Mouse (Mus musculus) hindbrain, embryonic 11.5 days (tissue): ENCODE results near the gene Prcd. TPM values are rescaled to one million over a fixed set of nuclear protein-coding genes. Genes with fewer than 3 reads are reported as not detected.

Source experiments
- ATAC-seq: fragments of 200-750 bp; cut with Nextera tagmentation; 2 replicates; pipeline ENCODE4 v1.8.0; 2017; ENCODE audit warnings: mild to moderate bottlenecking, moderate TSS enrichment, moderate library complexity; ENCODE audit not compliant: low FRiP score
- DNase-seq: peaks from one replicate; pipeline ENCODE4 v3.0.0-alpha.2; 2015; ENCODE audit warnings: low spot score
- H3K27ac ChIP-seq: fragments of 300-500 bp; sonication (generic); 2 replicates; pipeline ENCODE4 v1.5.1; 2014; ENCODE audit warnings: mild to moderate bottlenecking, low read depth, low read length
- H3K27me3 ChIP-seq: fragments of 300-500 bp; sonication (generic); 2 replicates; pipeline ENCODE4 v1.6.1; 2014; ENCODE audit warnings: mild to moderate bottlenecking, low read length, moderate library complexity, mixed read lengths; ENCODE audit not compliant: control insufficient read depth, insufficient read depth
- H3K36me3 ChIP-seq: fragments of 300-500 bp; sonication (generic); 2 replicates; pipeline ENCODE4 v1.6.1; 2014; ENCODE audit warnings: mild to moderate bottlenecking, low read length, moderate library complexity, mixed read lengths; ENCODE audit not compliant: control insufficient read depth, insufficient read depth
- H3K4me1 ChIP-seq: fragments of 300-500 bp; sonication (generic); replicated peaks from 2 replicates; pipeline ENCODE4 v1.6.1; 2014; ENCODE audit warnings: low read length, mixed read lengths; ENCODE audit not compliant: control insufficient read depth, insufficient read depth
- H3K4me2 ChIP-seq: fragments of 300-500 bp; sonication (generic); replicated peaks from 2 replicates; pipeline ENCODE4 v1.6.1; 2014; ENCODE audit warnings: mild to moderate bottlenecking, low read depth, low read length
- H3K4me3 ChIP-seq: fragments of 300-500 bp; sonication (generic); 2 replicates; pipeline ENCODE4 v1.5.1; 2014; ENCODE audit warnings: low read depth, low read length
- H3K9ac ChIP-seq: fragments of 300-500 bp; sonication (generic); 2 replicates; pipeline ENCODE4 v1.6.1; 2014; ENCODE audit warnings: low read depth, low read length
- H3K9me3 ChIP-seq: fragments of 300-500 bp; sonication (generic); 2 replicates; pipeline ENCODE4 v1.6.1; 2016; ENCODE audit warnings: low read length; ENCODE audit not compliant: control insufficient read depth
- WGBS: fragments of 180-500 bp; shearing (Covaris S2); extraction: QIAGEN DNeasy Blood & Tissue Kit; methylation state at CpG from one replicate; pipeline ENCODE4 v1.1.7; 2014; 5-methylcytosine and 5-hydroxymethylcytosine counted together
- polyA plus RNA-seq: library from polyadenylated mRNA; unstranded; fragments of >200 nt; fragmentation: Nextera tagmentation; extraction: Ambion mirVana; gene quantifications from 2 replicates; pipeline ENCODE4 v1.2.1, GENCODE M21; 2014

Gene Prcd
- polyA plus RNA-seq, 1 experiment from 2014 or later: 0.32 TPM

DNA sequence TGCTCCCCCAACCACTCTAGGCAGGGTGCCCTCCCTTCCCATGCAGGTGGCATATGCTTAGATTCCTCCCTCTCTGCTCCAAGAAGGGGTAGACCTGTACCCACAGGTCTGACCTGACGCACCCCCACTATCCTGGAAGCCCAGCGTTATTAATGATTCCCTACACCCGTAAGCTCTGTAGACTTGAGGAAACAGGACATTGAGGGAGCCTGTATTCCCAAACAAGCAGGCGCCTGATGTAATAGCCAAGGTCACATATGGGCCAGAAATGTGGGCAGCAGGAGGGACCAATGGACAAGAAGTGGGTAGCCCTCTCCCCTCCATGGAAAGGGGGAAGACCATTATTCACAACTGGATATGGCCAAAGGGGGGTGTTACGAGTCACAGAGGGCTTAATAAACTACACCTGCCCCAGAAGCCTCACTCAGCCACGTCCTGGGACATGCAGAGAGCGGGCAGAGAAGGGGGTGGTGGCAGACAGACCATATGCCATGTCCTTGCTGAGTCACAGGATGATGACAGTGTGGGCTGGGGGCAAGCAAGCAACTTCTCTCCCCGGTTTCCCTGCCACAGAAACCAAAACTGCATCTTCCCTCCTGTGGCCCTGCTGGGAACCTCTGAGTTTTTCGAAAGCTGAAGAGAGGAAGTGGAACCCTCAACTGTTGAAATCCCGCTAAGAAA, 36.8 kb upstream of the Prcd start:
- Histone ChIP-seq H3K9ac (no peak overlapping the region), H3K27ac (no peak overlapping the region), H3K36me3 (no peaks in the 10 kb centered on the region), H3K4me1 (no peaks in the 10 kb centered on the region), H3K4me2 (no peak overlapping the region), H3K27me3 (no peaks in the 10 kb centered on the region), H3K4me3 (no peak overlapping the region), H3K9me3 (no peaks in the 10 kb centered on the region)
- no peak for ATAC-seq
- no peak for DNase-seq
- 76% methylated on average over 10 of the region's 10 CpGs for WGBS

DNA sequence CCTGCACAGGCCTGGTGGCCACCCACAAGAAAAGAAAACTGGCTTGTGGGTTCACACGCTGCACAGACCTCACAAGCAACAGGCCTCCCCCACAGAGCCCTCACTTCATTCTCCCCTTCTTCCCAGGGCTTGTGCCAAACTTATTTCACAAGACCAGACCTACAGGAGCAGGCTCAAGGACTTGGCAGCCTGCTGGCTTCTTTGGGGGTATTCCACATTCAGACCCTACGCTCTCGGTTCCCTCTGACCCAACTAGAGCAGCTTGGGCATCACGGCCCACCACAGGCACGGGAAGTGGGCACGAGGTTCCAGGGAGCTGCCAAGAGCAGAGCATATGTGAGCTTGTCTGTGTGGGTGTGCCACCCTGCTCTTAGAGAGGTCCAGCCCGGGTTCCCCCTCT, 35.7 kb upstream of the Prcd start:
- H3K9me3 ChIP-seq: no peaks in the 10 kb centered on the region
- H3K4me3 ChIP-seq: no peak overlapping the region
- H3K4me2 ChIP-seq: no peak overlapping the region
- WGBS: 93% methylated on average over 7 of the region's 7 CpGs
- ATAC-seq (no peak), DNase-seq (no peak)
- no peaks in the 10 kb centered on the region for H3K4me1 ChIP-seq
- no peak overlapping the region for H3K27ac ChIP-seq
- H3K9ac ChIP-seq: no peak overlapping the region
- H3K27me3 ChIP-seq: no peaks in the 10 kb centered on the region
- no peaks in the 10 kb centered on the region for H3K36me3 ChIP-seq

DNA sequence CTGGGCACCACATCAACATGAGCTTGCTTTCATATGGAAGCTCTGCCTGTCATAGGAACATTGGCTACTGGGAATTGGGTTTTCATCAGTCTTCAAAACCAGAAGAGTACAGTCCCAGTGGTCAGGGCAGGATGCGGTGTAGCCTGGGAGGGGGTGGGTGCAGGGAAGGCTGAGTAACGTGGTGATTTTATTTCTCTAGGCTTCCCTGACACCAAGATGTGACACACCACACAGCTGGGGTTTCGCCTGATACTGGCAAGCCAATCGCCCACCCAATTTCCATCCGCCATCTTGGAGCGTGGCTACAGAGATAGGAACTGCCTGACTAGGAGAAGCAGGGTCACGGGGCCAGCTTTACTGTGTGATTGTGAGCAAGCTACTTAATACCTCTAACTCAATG, 34.7 kb upstream of the Prcd start:
- no peak overlapping the region for H3K4me3 ChIP-seq
- H3K9ac ChIP-seq: no peak overlapping the region
- H3K4me1 ChIP-seq: no peaks in the 10 kb centered on the region
- DNase-seq (no peak), ATAC-seq (no peak)
- H3K36me3 ChIP-seq: no peaks in the 10 kb centered on the region
- H3K4me2 ChIP-seq: no peak overlapping the region
- 90% methylated on average over 7 of the region's 7 CpGs for WGBS
- no peak overlapping the region for H3K27ac ChIP-seq
- no peaks in the 10 kb centered on the region for H3K9me3 ChIP-seq
- peaks cover 8% of the 10 kb centered on the region for H3K27me3 ChIP-seq

DNA sequence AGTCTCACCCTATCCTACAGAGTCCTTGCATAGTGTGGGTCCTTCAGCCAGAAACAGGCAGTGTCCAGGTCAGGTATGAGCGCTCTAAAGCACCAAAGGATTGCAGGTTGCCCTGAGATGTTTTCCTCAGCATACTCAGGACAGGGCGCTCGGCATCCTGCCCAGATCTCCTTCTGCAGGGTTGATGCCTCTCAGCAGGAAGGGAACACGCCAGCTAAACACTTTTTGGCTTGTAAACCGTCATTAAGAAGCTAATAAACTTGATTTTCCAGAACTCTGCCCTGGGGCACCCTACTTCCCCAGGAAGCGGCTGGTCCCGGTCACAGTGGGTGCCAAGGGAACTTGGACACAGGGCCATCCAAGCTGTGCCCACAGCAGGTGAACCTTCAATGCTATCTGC, 34.2 kb upstream of the Prcd start:
- H3K27me3 ChIP-seq: peaks cover 13% of the 10 kb centered on the region
- no peak overlapping the region for H3K9ac ChIP-seq
- no peaks in the 10 kb centered on the region for H3K9me3 ChIP-seq
- WGBS: 85% methylated on average over 7 of the region's 7 CpGs
- peaks cover 4% of the 10 kb centered on the region for H3K4me1 ChIP-seq
- no peak for DNase-seq
- no peak for ATAC-seq
- H3K4me3 ChIP-seq: no peak overlapping the region
- no peaks in the 10 kb centered on the region for H3K36me3 ChIP-seq
- no peak overlapping the region for H3K4me2 ChIP-seq
- no peak overlapping the region for H3K27ac ChIP-seq

DNA sequence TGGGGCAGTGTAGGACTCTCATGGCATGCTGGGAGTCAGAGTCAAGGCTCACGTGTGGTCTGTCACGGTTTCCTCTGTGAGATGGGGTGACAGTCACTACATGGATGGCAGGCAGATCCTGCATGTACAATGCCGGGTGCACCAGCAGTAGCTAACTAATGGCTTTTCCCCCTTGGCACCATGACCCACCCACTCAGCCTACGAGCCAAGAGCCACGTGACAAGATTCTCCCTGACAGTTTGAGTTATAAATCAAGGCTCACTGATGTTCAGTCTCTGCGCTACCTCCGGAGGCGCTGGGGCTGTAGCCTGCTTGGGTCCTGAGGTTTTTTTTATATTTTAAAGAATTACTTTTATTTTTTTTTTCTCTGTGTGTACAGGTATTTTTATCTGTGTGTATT, 33.8 kb upstream of the Prcd start:
- 76% methylated on average over 8 of the region's 8 CpGs for WGBS
- no peak overlapping the region for H3K4me2 ChIP-seq

DNA sequence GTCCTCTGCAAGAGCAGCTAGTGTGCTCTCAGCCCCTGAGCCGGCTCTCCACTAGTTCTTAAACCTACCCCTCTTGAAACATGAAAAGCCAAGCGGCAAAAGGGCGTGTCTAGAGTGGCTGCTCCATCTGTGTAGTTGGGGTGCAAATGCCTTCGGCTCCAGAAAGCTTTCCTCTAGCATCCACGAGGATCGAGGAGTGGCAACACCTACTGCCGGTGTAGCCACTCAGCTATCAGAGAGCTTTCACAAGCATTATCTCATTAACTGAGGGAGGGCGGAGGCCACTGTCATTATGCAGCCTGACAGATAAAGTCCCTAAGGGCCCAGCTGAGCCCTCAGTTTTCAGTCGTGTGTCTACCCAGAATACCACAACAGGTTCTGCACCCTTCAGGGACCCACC, 33.3 kb upstream of the Prcd start:
- DNase-seq (no peak), ATAC-seq (no peak)
- Histone ChIP-seq H3K4me2 (no peak overlapping the region), H3K27ac (no peak overlapping the region), H3K4me1 (peaks cover 4% of the 10 kb centered on the region), H3K36me3 (no peaks in the 10 kb centered on the region), H3K4me3 (no peak overlapping the region), H3K9me3 (no peaks in the 10 kb centered on the region), H3K27me3 (peaks cover 18% of the 10 kb centered on the region), H3K9ac (no peak overlapping the region)
- WGBS: 53% methylated on average over 9 of the region's 9 CpGs

More for the DNA sequence above, 33.8 kb upstream of the Prcd start:
- H3K27me3 ChIP-seq: peaks cover 17% of the 10 kb centered on the region
- H3K4me3 ChIP-seq: no peak overlapping the region
- DNase-seq (no peak), ATAC-seq (no peak)
- H3K4me1 ChIP-seq: peaks cover 4% of the 10 kb centered on the region
- no peak overlapping the region for H3K27ac ChIP-seq
- H3K9ac ChIP-seq: no peak overlapping the region
- H3K36me3 ChIP-seq: no peaks in the 10 kb centered on the region
- no peaks in the 10 kb centered on the region for H3K9me3 ChIP-seq

DNA sequence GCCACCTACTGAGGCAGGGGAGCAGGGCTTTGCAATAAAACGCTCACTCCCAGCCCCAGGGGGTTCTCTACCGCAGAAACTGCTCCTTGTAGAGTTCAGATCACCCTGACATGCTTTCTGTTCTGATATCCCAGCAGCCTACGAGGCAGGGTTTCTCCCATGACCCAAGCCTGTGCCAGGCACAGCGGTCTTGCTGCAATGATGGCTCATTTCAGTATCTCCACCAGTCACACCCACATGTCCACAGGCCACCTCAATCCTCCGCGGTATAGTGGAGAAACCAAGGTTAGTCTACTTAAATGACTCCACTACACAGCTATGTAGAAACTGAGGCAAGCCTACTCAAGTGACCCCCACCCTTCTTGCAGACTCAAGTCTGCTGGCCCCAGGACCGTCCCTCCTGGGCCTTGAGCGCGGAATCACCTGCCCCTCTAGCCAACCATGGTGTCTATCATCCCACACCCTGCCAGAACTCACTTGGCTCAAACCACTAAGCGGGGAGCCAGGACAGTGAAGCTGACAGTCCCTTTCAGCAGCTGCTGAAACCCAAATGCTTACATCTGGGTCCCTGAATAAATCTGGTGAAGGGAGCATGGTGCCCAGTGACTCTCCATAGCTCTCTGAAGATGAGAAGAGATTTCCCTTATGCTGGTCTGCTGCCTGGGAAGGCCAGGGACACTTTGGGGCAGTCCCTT, 32.6 kb upstream of the Prcd start:
- ATAC-seq (no peak), DNase-seq (no peak)
- no peak overlapping the region for H3K9ac ChIP-seq
- H3K4me2 ChIP-seq: no peak overlapping the region
- no peak overlapping the region for H3K27ac ChIP-seq
- H3K36me3 ChIP-seq: no peaks in the 10 kb centered on the region
- H3K9me3 ChIP-seq: no peaks in the 10 kb centered on the region
- no peak overlapping the region for H3K4me3 ChIP-seq
- peaks cover 18% of the 10 kb centered on the region for H3K27me3 ChIP-seq
- 78% methylated on average over 10 of the region's 10 CpGs for WGBS
- peaks cover 4% of the 10 kb centered on the region for H3K4me1 ChIP-seq

DNA sequence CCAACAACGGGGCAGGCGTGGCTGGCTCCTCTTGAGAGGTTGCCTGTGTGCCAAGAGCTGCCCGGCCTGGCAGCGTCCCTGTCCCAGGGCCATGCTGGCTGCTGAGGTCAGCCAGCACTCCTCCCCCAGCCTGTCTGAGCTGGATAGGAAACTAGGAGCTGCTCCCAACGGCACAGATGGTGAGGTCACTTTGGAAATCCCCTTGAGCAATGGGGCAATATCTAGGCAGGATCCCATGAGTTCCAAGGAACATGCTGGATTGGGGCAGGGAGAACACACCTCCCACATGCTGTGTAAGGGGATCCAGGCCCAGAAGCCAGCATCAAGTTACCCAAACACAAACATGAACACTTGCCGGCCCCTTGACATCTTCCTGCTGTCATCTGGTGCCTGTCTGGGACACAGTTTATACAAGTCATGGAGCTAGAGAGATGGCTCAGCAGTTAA, 32.1 kb upstream of the Prcd start:
- H3K4me2 ChIP-seq: no peak overlapping the region
- H3K4me3 ChIP-seq: no peak overlapping the region
- ATAC-seq (no peak), DNase-seq (no peak)
- H3K4me1 ChIP-seq: peaks cover 4% of the 10 kb centered on the region
- 50% methylated on average over 6 of the region's 6 CpGs for WGBS
- no peak overlapping the region for H3K9ac ChIP-seq
- no peaks in the 10 kb centered on the region for H3K9me3 ChIP-seq
- H3K36me3 ChIP-seq: no peaks in the 10 kb centered on the region
- H3K27ac ChIP-seq: no peak overlapping the region
- H3K27me3 ChIP-seq: peaks cover 18% of the 10 kb centered on the region
